Mouse (Mus musculus) gastrocnemius, adult 18-20 months (tissue): ENCODE measurements around the gene Olfr462. TPM values are rescaled to one million over a fixed set of nuclear protein-coding genes. Genes with fewer than 3 reads are reported as not detected.
"Not testable (repeated sequence)": the region's sequence is repeated elsewhere in the genome, so short reads cannot be mapped to it uniquely, and the experiment has no call there.

Experiments
- DNase-seq: peaks from one replicate; pipeline ENCODE4 v3.0.0; 2021; ENCODE audit warnings: low spot score
- long read RNA-seq, 2 experiments: library from polyadenylated mRNA; stranded (forward); transcript quantifications; one replicate each; pipeline ENCODE4 v2.0.0; 2021
- total RNA-seq, 2 experiments: library from RNA; stranded (reverse); gene quantifications; 2 replicates each; pipeline ENCODE4 v1.2.3; 2021

Gene Olfr462
- not detected for total RNA-seq
- long read RNA-seq, experiment 1, result 0 reads
- long read RNA-seq, experiment 2, result 0 reads

GRCm38 (mm10) chr11:87892168-87892567, at the start of gene Olfr462:
Gene Olfr462 (minus strand): TSS chr11:87892268.
- no peak for DNase-seq

- no peak for DNase-seq
These were observed 43.4 kb upstream of the Olfr462 start for GRCm38 (mm10) chr11:87935467-87935866.

- no peak for DNase-seq
These were observed 41.7 kb upstream of the Olfr462 start for GRCm38 (mm10) chr11:87933731-87934130.

GRCm38 (mm10) chr11:87930348-87930747, 38.3 kb upstream of the Olfr462 start:
- no peak for DNase-seq

GRCm38 (mm10) chr11:87920966-87921365, 28.9 kb upstream of the Olfr462 start, which contains the start of gene Olfr464:
Gene Olfr464 (minus strand): TSS chr11:87920967.
- DNase-seq, result no peak

GRCm38 (mm10) chr11:87920301-87920700, 28.2 kb upstream of the Olfr462 start:
- no peak for DNase-seq

- DNase-seq, result no peak
These were observed 23.9 kb upstream of the Olfr462 start for GRCm38 (mm10) chr11:87916005-87916404.

- no peak for DNase-seq
These were observed 12.3 kb upstream of the Olfr462 start for GRCm38 (mm10) chr11:87904331-87904730.

GRCm38 (mm10) chr11:87897287-87897686, 5.2 kb upstream of the Olfr462 start, which contains the start of gene Olfr463:
Gene Olfr463 (minus strand): TSS chr11:87897387.
- no peak for DNase-seq

GRCm38 (mm10) chr11:87884856-87885255, 7.2 kb downstream of the Olfr462 start:
- DNase-seq, result no peak

- no peak for DNase-seq
These were observed 8.6 kb downstream of the Olfr462 start for GRCm38 (mm10) chr11:87883493-87883892.

- DNase-seq, result no peak
These were observed 10.4 kb downstream of the Olfr462 start for GRCm38 (mm10) chr11:87881714-87882113.

- no peak for DNase-seq
These were observed 12.2 kb downstream of the Olfr462 start for GRCm38 (mm10) chr11:87879826-87880225.

GRCm38 (mm10) chr11:87875436-87875835, 16.6 kb downstream of the Olfr462 start, which contains the start of gene Epx:
Gene Epx (minus strand): TSS chr11:87875536.
- no peak for DNase-seq

- DNase-seq, result no peak
These were observed 20.3 kb downstream of the Olfr462 start for GRCm38 (mm10) chr11:87871766-87872165.

- DNase-seq, result no peak
These were observed 22.0 kb downstream of the Olfr462 start for GRCm38 (mm10) chr11:87870096-87870495.

GRCm38 (mm10) chr11:87866891-87867290, 25.2 kb downstream of the Olfr462 start:
- not testable (repeated sequence) for DNase-seq

GRCm38 (mm10) chr11:87862805-87863204, 29.3 kb downstream of the Olfr462 start:
- DNase-seq, result no peak

GRCm38 (mm10) chr11:87860426-87860825, 31.6 kb downstream of the Olfr462 start:
- DNase-seq, result no peak

- no peak for DNase-seq
These were observed 32.8 kb downstream of the Olfr462 start for GRCm38 (mm10) chr11:87859273-87859672.

GRCm38 (mm10) chr11:87854550-87854949, 37.5 kb downstream of the Olfr462 start:
- DNase-seq, result no peak

GRCm38 (mm10) chr11:87853597-87853954, 38.5 kb downstream of the Olfr462 start:
- no peak for DNase-seq

GRCm38 (mm10) chr11:87852690-87853596, 39.1 kb downstream of the Olfr462 start, which contains the start of gene Mks1:
Gene Mks1 (plus strand): TSS chr11:87853215.
- peak; percentile 87 for DNase-seq
